Mouse (Mus musculus): Measurements from ENCODE around the gene Babam2. TPM values are rescaled to one million over a fixed set of nuclear protein-coding genes. Genes with fewer than 3 reads are reported as not detected.

The Babam2 gene
- polyA plus RNA-seq, 1 experiment from 2014 or later = 33.5 TPM

- H3K4me1 ChIP-seq (ENCODE audit: control insufficient read depth, insufficient read depth, low read length) = no peaks in the 10 kb centered on the region
- no peak overlapping the region for H3K4me2 ChIP-seq (ENCODE audit: low read length)
- WGBS = 90% methylated on average over 2 of the region's 2 CpGs
- H3K27ac ChIP-seq (replicated peaks; ENCODE audit: low read depth, low read length) = no peak overlapping the region
- no peaks in the 10 kb centered on the region for H3K36me3 ChIP-seq (ENCODE audit: control insufficient read depth, insufficient read depth, low read length)
- H3K27me3 ChIP-seq (ENCODE audit: control insufficient read depth, insufficient read depth, low read length) = no peaks in the 10 kb centered on the region
- ATAC-seq (ENCODE audit: low FRiP score, low TSS enrichment) = no peak
- no peak overlapping the region for H3K4me3 ChIP-seq (replicated peaks; ENCODE audit: low read depth, low read length)
- H3K9ac ChIP-seq (replicated peaks; ENCODE audit: low read length) = no peak overlapping the region
- H3K9me3 ChIP-seq (ENCODE audit: control insufficient read depth, low read length) = no peaks in the 10 kb centered on the region
- no peak for DNase-seq
These were observed 286.4 kb downstream of the Babam2 start for GRCm38 (mm10) chr5:31983817-31984368.

- no peak overlapping the region for H3K4me3 ChIP-seq (replicated peaks; ENCODE audit: low read depth, low read length)
These were observed 287.0 kb downstream of the Babam2 start for GRCm38 (mm10) chr5:31984369-31984961.

DNA sequence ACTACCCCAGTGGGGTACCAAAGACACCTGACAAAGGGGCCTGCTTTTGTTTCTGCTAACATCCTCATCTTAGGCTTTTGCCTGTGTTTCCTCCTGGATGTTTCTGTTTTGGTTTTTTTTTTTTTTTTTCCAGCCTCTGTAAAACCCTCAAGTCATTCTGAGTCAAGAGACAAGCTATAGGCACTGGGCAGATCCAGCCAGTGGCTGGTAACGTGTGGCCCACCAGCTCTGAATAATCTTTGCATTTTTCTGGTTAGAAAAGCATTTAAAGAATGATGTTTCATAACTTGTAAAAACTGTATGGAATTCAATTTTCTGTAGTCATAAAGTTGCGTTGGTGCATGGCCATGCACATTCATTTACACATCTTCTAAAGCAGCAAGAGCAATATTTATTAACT lies 287.5 kb downstream of the Babam2 start:
- WGBS = 87% methylated on average over 2 of the region's 2 CpGs
- DNase-seq (no peak), ATAC-seq (ENCODE audit: low FRiP score, low TSS enrichment) (no peak)
- Histone ChIP-seq H3K4me1 (ENCODE audit: control insufficient read depth, insufficient read depth, low read length) (no peaks in the 10 kb centered on the region), H3K9ac (replicated peaks; ENCODE audit: low read length) (no peak overlapping the region), H3K4me3 (replicated peaks; ENCODE audit: low read depth, low read length) (no peak overlapping the region), H3K27me3 (ENCODE audit: control insufficient read depth, insufficient read depth, low read length) (no peaks in the 10 kb centered on the region), H3K27ac (replicated peaks; ENCODE audit: low read depth, low read length) (no peak overlapping the region), H3K9me3 (ENCODE audit: control insufficient read depth, low read length) (no peaks in the 10 kb centered on the region), H3K36me3 (ENCODE audit: control insufficient read depth, insufficient read depth, low read length) (no peaks in the 10 kb centered on the region), H3K4me2 (ENCODE audit: low read length) (no peak overlapping the region)

More at GRCm38 (mm10) chr5:31984369-31984961, 287.0 kb downstream of the Babam2 start:
- DNase-seq (no peak), ATAC-seq (ENCODE audit: low FRiP score, low TSS enrichment) (no peak)
- no peaks in the 10 kb centered on the region for H3K4me1 ChIP-seq (ENCODE audit: control insufficient read depth, insufficient read depth, low read length)
- no peaks in the 10 kb centered on the region for H3K9me3 ChIP-seq (ENCODE audit: control insufficient read depth, low read length)
- no peak overlapping the region for H3K27ac ChIP-seq (replicated peaks; ENCODE audit: low read depth, low read length)
- no peaks in the 10 kb centered on the region for H3K27me3 ChIP-seq (ENCODE audit: control insufficient read depth, insufficient read depth, low read length)
- H3K4me2 ChIP-seq (ENCODE audit: low read length) = no peak overlapping the region
- no peaks in the 10 kb centered on the region for H3K36me3 ChIP-seq (ENCODE audit: control insufficient read depth, insufficient read depth, low read length)
- 91% methylated on average over 13 of the region's 13 CpGs for WGBS
- H3K9ac ChIP-seq (replicated peaks; ENCODE audit: low read length) = no peak overlapping the region

- WGBS = 90% methylated on average over 11 of the region's 11 CpGs
These were observed 290.2 kb downstream of the Babam2 start for GRCm38 (mm10) chr5:31987541-31988307.

GRCm38 (mm10) chr5:31997189-31997954 lies 299.9 kb downstream of the Babam2 start:
- no peak overlapping the region for H3K27ac ChIP-seq (replicated peaks; ENCODE audit: low read depth, low read length)
- no peak overlapping the region for H3K4me2 ChIP-seq (ENCODE audit: low read length)
- no peaks in the 10 kb centered on the region for H3K9me3 ChIP-seq (ENCODE audit: control insufficient read depth, low read length)
- WGBS = 81% methylated on average over 4 of the region's 4 CpGs
- H3K4me3 ChIP-seq (replicated peaks; ENCODE audit: low read depth, low read length) = no peak overlapping the region
- H3K27me3 ChIP-seq (ENCODE audit: control insufficient read depth, insufficient read depth, low read length) = no peaks in the 10 kb centered on the region
- no peaks in the 10 kb centered on the region for H3K4me1 ChIP-seq (ENCODE audit: control insufficient read depth, insufficient read depth, low read length)
- H3K36me3 ChIP-seq (ENCODE audit: control insufficient read depth, insufficient read depth, low read length) = no peaks in the 10 kb centered on the region
- no peak for DNase-seq
- H3K9ac ChIP-seq (replicated peaks; ENCODE audit: low read length) = no peak overlapping the region
- no peak for ATAC-seq (ENCODE audit: low FRiP score, low TSS enrichment)

More at GRCm38 (mm10) chr5:31987541-31988307, 290.2 kb downstream of the Babam2 start:
- Histone ChIP-seq H3K36me3 (ENCODE audit: control insufficient read depth, insufficient read depth, low read length) (no peaks in the 10 kb centered on the region), H3K9ac (replicated peaks; ENCODE audit: low read length) (no peak overlapping the region), H3K4me3 (replicated peaks; ENCODE audit: low read depth, low read length) (no peak overlapping the region), H3K4me2 (ENCODE audit: low read length) (no peak overlapping the region), H3K27ac (replicated peaks; ENCODE audit: low read depth, low read length) (no peak overlapping the region), H3K9me3 (ENCODE audit: control insufficient read depth, low read length) (no peaks in the 10 kb centered on the region), H3K4me1 (ENCODE audit: control insufficient read depth, insufficient read depth, low read length) (no peaks in the 10 kb centered on the region), H3K27me3 (ENCODE audit: control insufficient read depth, insufficient read depth, low read length) (no peaks in the 10 kb centered on the region)
- ATAC-seq (ENCODE audit: low FRiP score, low TSS enrichment) (no peak), DNase-seq (no peak)

- ATAC-seq (ENCODE audit: low FRiP score, low TSS enrichment) (no peak), DNase-seq (no peak)
- 81% methylated on average over 2 of the region's 2 CpGs for WGBS
- H3K27ac ChIP-seq (replicated peaks; ENCODE audit: low read depth, low read length) = no peak overlapping the region
- H3K9me3 ChIP-seq (ENCODE audit: control insufficient read depth, low read length) = no peaks in the 10 kb centered on the region
- no peaks in the 10 kb centered on the region for H3K27me3 ChIP-seq (ENCODE audit: control insufficient read depth, insufficient read depth, low read length)
- H3K9ac ChIP-seq (replicated peaks; ENCODE audit: low read length) = no peak overlapping the region
- H3K4me3 ChIP-seq (replicated peaks; ENCODE audit: low read depth, low read length) = no peak overlapping the region
- no peaks in the 10 kb centered on the region for H3K4me1 ChIP-seq (ENCODE audit: control insufficient read depth, insufficient read depth, low read length)
- no peak overlapping the region for H3K4me2 ChIP-seq (ENCODE audit: low read length)
- no peaks in the 10 kb centered on the region for H3K36me3 ChIP-seq (ENCODE audit: control insufficient read depth, insufficient read depth, low read length)
These were observed 301.3 kb downstream of the Babam2 start for GRCm38 (mm10) chr5:31998806-31999205.

DNA sequence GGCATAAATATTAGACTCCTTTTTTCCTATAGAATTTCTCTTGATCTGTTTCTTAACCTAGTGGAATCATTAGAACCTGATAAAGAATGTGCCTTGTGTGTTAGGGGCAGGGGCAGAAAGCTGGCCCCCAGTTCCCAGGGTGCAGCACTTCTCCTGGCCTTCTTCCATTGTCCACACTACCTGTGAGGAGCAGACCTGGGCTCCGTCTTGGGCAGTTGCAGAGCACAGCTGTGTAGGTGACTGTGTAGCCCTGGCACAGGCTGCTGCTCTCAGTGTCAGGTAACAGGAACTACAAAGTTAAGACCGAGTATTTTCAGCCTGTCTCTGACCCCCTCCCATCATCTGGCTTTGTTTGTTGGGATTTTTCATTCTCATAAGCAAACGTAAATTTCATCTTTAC lies 302.6 kb downstream of the Babam2 start:
- no peak overlapping the region for H3K4me3 ChIP-seq (replicated peaks; ENCODE audit: low read depth, low read length)
- no peak overlapping the region for H3K4me2 ChIP-seq (ENCODE audit: low read length)
- DNase-seq (no peak), ATAC-seq (ENCODE audit: low FRiP score, low TSS enrichment) (no peak)
- H3K9ac ChIP-seq (replicated peaks; ENCODE audit: low read length) = no peak overlapping the region
- no peaks in the 10 kb centered on the region for H3K9me3 ChIP-seq (ENCODE audit: control insufficient read depth, low read length)
- WGBS = 70% methylated on average over 3 of the region's 3 CpGs
- H3K27ac ChIP-seq (replicated peaks; ENCODE audit: low read depth, low read length) = no peak overlapping the region
- no peaks in the 10 kb centered on the region for H3K4me1 ChIP-seq (ENCODE audit: control insufficient read depth, insufficient read depth, low read length)
- no peaks in the 10 kb centered on the region for H3K27me3 ChIP-seq (ENCODE audit: control insufficient read depth, insufficient read depth, low read length)
- H3K36me3 ChIP-seq (ENCODE audit: control insufficient read depth, insufficient read depth, low read length) = no peaks in the 10 kb centered on the region

DNA sequence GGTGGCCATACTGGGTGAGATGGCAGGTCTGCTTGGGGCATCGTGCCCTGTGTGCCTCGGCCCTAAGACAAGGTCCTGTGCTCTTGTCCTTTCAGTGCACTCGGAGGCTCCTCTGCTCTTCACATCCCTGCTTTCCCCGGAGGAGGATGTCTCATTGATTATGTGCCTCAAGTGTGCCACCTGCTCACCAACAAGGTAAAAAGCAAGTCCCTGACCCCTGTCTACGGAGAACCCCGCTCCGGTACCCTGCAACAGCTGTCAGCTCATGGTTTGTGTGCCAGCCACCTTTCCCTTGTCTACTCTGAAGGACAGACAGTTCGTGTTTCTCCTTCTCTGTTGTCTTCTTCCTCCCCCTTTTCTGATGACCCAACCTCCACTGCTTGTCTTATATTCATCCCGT lies 303.8 kb downstream of the Babam2 start:
- H3K27ac ChIP-seq (replicated peaks; ENCODE audit: low read depth, low read length) = no peak overlapping the region
- H3K4me3 ChIP-seq (replicated peaks; ENCODE audit: low read depth, low read length) = no peak overlapping the region
- H3K9ac ChIP-seq (replicated peaks; ENCODE audit: low read length) = no peak overlapping the region
- no peaks in the 10 kb centered on the region for H3K27me3 ChIP-seq (ENCODE audit: control insufficient read depth, insufficient read depth, low read length)
- WGBS = 87% methylated on average over 9 of the region's 9 CpGs
- H3K36me3 ChIP-seq (ENCODE audit: control insufficient read depth, insufficient read depth, low read length) = no peaks in the 10 kb centered on the region
- no peaks in the 10 kb centered on the region for H3K4me1 ChIP-seq (ENCODE audit: control insufficient read depth, insufficient read depth, low read length)
- no peak overlapping the region for H3K4me2 ChIP-seq (ENCODE audit: low read length)
- H3K9me3 ChIP-seq (ENCODE audit: control insufficient read depth, low read length) = no peaks in the 10 kb centered on the region
- ATAC-seq (ENCODE audit: low FRiP score, low TSS enrichment) = no peak
- DNase-seq = no peak

All from midbrain, embryonic 14.5 days (tissue).